Mouse (Mus musculus) myocyte (in vitro differentiated cells): ENCODE results near the gene Hecw2. TPM values are rescaled to one million over a fixed set of nuclear protein-coding genes. Genes with fewer than 3 reads are reported as not detected.

Source experiments
- H3K27me3 ChIP-seq: one replicate; pipeline ENCODE4 v1.6.1; 2011; ENCODE audit not compliant: control insufficient read depth, insufficient read depth, insufficient read length
- H3K36me3 ChIP-seq: one replicate; pipeline ENCODE4 v1.6.1; 2011; ENCODE audit not compliant: control insufficient read depth, insufficient read depth
- H3K4me2 ChIP-seq: one replicate; pipeline ENCODE4 v1.6.1; 2011; ENCODE audit warnings: low read depth, control low read depth
- H3K4me3 ChIP-seq: one replicate; pipeline ENCODE4 v1.5.1; 2011; ENCODE audit warnings: mild to moderate bottlenecking, control low read depth, moderate library complexity
- H3K79me2 ChIP-seq: one replicate; pipeline ENCODE4 v1.6.1; 2011; ENCODE audit not compliant: control insufficient read depth, insufficient read depth
- H3ac ChIP-seq: one replicate; pipeline ENCODE4 v1.6.1; 2011; ENCODE audit not compliant: control insufficient read depth, insufficient read length
- CEBPB ChIP-seq: IDR thresholded peaks from 2 replicates; pipeline ENCODE4 v1.6.1; 2011; ENCODE audit warnings: mild to moderate bottlenecking, moderate library complexity; ENCODE audit not compliant: poor library complexity, insufficient read depth, severe bottlenecking
- E2F4 ChIP-seq: IDR thresholded peaks from one replicate; pipeline ENCODE4 v1.6.1; 2011; ENCODE audit warnings: mild to moderate bottlenecking, control low read depth, moderate library complexity; ENCODE audit not compliant: insufficient read depth
- MAX ChIP-seq: IDR thresholded peaks from one replicate; pipeline ENCODE4 v1.6.1; 2011; ENCODE audit warnings: low read depth, mild to moderate bottlenecking, control low read depth
- MYOD1 ChIP-seq, 3 experiments: IDR thresholded peaks; one replicate each; pipeline ENCODE4 v1.6.1; 2011; ENCODE audit warnings: control low read depth in 2 of 3, low read depth in 2 of 3, mild to moderate bottlenecking in 2 of 3, moderate library complexity in 1 of 3; ENCODE audit not compliant: insufficient read length in 2 of 3, control insufficient read depth in 1 of 3
- MYOG ChIP-seq, 3 experiments: IDR thresholded peaks; one replicate each; pipeline ENCODE4 v1.6.1; 2011; ENCODE audit warnings: control low read depth in 2 of 3, low read depth in 2 of 3, mild to moderate bottlenecking in 2 of 3; ENCODE audit not compliant: insufficient read length in 2 of 3, control insufficient read depth in 1 of 3, insufficient read depth in 1 of 3
- POLR2A ChIP-seq: IDR thresholded peaks from one replicate; pipeline ENCODE4 v1.6.1; 2011; ENCODE audit warnings: low read depth, mild to moderate bottlenecking, control low read depth, moderate library complexity; ENCODE audit not compliant: insufficient read length
- POLR2AphosphoS2 ChIP-seq: IDR thresholded peaks from one replicate; pipeline ENCODE4 v1.6.1; 2011; ENCODE audit warnings: low read depth, control low read depth; ENCODE audit not compliant: insufficient read length
- REST ChIP-seq: IDR thresholded peaks from one replicate; pipeline ENCODE4 v1.6.1; 2011; ENCODE audit warnings: mild to moderate bottlenecking, control low read depth, moderate library complexity; ENCODE audit not compliant: insufficient read depth, insufficient read length
- SRF ChIP-seq: IDR thresholded peaks from one replicate; pipeline ENCODE4 v1.6.1; 2011; ENCODE audit warnings: low read depth; ENCODE audit not compliant: control insufficient read depth, insufficient read length
- TCF12 ChIP-seq: IDR thresholded peaks from one replicate; pipeline ENCODE4 v1.6.1; 2011; ENCODE audit warnings: mild to moderate bottlenecking, control low read depth; ENCODE audit not compliant: poor library complexity, insufficient read depth, severe bottlenecking
- TCF3 ChIP-seq: IDR thresholded peaks from one replicate; pipeline ENCODE4 v1.6.1; 2011; ENCODE audit warnings: low read depth, control low read depth; ENCODE audit not compliant: insufficient read length
- USF1 ChIP-seq: IDR thresholded peaks from one replicate; pipeline ENCODE4 v1.6.1; 2011; ENCODE audit warnings: low read depth, mild to moderate bottlenecking, control low read depth, moderate library complexity
- polyA plus RNA-seq: library from polyadenylated mRNA; unstranded; fragments of >200 nt; fragmentation: generic; extraction: Trizol; gene quantifications from one replicate; pipeline ENCODE4 v1.2.1, GENCODE M21; 2012; ENCODE audit warnings: missing spikeins

Gene Hecw2
- polyA plus RNA-seq, 1 experiment: 4.6 TPM

DNA sequence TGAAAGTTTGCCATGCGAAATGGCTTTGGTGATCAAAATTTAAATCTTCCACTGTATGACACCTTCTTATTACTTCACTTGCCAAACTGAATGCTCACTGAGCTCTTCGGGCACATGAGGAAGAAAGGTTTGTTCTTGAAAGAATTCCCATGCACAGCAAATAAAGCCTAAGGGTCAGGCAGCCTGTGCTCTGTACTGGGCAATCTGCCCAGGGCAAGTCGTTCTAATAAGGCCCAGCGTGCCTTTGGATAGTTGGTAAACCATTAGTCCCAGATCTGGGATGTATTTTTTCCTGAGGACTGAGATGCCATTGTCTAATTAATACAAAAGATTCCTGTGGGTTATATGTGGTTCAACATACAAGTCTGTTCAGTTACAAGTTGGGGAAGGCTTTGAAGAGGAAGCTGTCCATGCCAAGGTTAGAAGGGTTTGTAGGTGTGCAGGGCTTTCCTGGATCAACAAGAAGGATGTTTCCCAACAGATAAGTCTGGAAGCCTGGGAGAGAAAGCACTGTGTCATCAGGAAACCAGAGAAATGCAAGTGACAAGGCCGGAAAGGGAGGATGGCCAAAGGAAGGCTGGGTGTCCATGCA, 374.8 kb downstream of the Hecw2 start:
- TF ChIP-seq E2F4: no peak
- TF ChIP-seq TCF3: no peak
- TF ChIP-seq TCF12: no peak
- no peak for TF ChIP-seq POLR2AphosphoS2
- TF ChIP-seq MYOD1 (IDR thresholded peaks at IDR 0.05; ENCODE audit: control insufficient read depth in 1 of 3, insufficient read length in 2 of 3, low read depth in 2 of 3): no peak
- TF ChIP-seq USF1: no peak
- TF ChIP-seq MAX: no peak
- no peak for TF ChIP-seq POLR2A
- TF ChIP-seq REST: no peak
- no peak for TF ChIP-seq CEBPB
- no peak for TF ChIP-seq SRF
- TF ChIP-seq MYOG (IDR thresholded peaks at IDR 0.05; ENCODE audit: control insufficient read depth in 1 of 3, insufficient read depth in 1 of 3, insufficient read length in 2 of 3, low read depth in 2 of 3): no peak
- Histone ChIP-seq H3K79me2 (no peaks in the 10 kb centered on the region), H3K4me3 (no peak overlapping the region), H3K27me3 (no peaks in the 10 kb centered on the region), H3ac (no peak overlapping the region), H3K4me2 (no peak overlapping the region), H3K36me3 (no peaks in the 10 kb centered on the region)

DNA sequence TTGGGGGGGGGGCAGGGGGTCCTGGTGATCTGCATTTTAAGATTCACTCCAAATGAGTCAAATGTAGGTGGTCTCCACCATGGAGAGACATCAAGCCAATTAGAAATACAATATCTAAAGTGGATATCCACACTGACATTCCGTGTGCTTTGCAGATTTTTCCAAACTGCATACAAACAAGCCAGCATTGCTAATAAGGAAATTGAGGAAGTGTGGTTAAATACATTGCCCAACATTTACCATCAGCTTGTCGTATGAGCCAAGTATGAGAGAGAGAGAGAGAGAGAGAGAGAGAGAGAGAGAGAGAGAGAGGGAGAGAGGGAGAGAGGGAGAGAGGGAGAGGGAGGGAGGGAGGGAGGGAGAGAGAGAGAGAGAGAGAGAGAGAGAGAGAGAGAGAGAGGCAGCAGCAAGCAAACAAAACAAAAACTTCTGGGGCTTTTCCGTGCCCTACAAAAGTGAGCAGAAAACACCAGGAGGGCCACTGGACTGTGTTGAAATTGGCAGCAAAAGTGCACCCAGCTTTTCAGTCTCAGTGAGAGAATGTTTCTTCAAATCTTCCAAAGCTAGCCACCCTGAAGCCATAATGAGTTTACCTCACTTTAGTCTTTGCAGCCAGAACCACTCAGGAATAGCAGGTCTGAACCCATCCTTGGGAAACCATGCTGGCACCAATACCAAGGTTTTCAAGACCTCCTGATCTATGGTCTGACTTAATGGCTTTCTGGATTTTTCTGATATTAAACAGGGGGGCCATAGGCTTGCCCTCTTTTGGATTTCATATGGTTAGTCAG, 376.7 kb downstream of the Hecw2 start:
- no peak overlapping the region for H3ac ChIP-seq
- H3K4me2 ChIP-seq: no peak overlapping the region
- H3K79me2 ChIP-seq: no peaks in the 10 kb centered on the region
- H3K4me3 ChIP-seq: no peak overlapping the region
- H3K27me3 ChIP-seq: no peaks in the 10 kb centered on the region
- H3K36me3 ChIP-seq: no peaks in the 10 kb centered on the region
- TF ChIP-seq SRF (no peak), TCF3 (no peak), POLR2AphosphoS2 (no peak), MYOG (IDR thresholded peaks at IDR 0.05; ENCODE audit: control insufficient read depth in 1 of 3, insufficient read depth in 1 of 3, insufficient read length in 2 of 3, low read depth in 2 of 3) (no peak), POLR2A (no peak), REST (no peak), TCF12 (no peak), CEBPB (no peak), MYOD1 (IDR thresholded peaks at IDR 0.05; ENCODE audit: control insufficient read depth in 1 of 3, insufficient read length in 2 of 3, low read depth in 2 of 3) (no peak), USF1 (no peak)

DNA sequence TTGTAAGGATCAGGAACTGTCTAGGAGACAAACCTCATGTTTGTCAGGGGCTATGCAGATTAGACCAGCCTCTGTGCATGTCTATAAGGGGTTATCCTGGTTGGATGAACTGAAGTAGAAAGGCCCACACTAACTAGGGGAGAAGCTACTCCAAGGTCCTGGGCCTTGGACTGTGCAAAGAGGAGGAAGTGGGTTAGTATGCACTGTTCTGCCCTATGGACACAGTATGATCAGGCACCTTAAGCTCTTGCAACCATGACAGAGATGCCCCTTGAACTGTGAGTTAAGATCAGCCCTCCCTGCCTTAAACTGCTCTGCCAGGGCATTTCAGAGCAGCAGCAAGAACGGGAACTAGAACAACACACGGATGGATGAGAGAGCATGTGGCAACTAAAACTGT, 378.6 kb downstream of the Hecw2 start:
- Histone ChIP-seq H3ac (no peak overlapping the region), H3K79me2 (no peaks in the 10 kb centered on the region), H3K36me3 (no peaks in the 10 kb centered on the region), H3K4me2 (no peak overlapping the region), H3K27me3 (no peaks in the 10 kb centered on the region), H3K4me3 (no peak overlapping the region)
- TF ChIP-seq TCF12: no peak
- no peak for TF ChIP-seq MAX
- TF ChIP-seq CEBPB: no peak
- no peak for TF ChIP-seq POLR2AphosphoS2
- TF ChIP-seq TCF3: no peak
- TF ChIP-seq MYOG (IDR thresholded peaks at IDR 0.05; ENCODE audit: control insufficient read depth in 1 of 3, insufficient read depth in 1 of 3, insufficient read length in 2 of 3, low read depth in 2 of 3): no peak
- TF ChIP-seq SRF: no peak
- no peak for TF ChIP-seq REST
- no peak for TF ChIP-seq USF1
- TF ChIP-seq MYOD1 (IDR thresholded peaks at IDR 0.05; ENCODE audit: control insufficient read depth in 1 of 3, insufficient read length in 2 of 3, low read depth in 2 of 3): no peak
- no peak for TF ChIP-seq E2F4
- TF ChIP-seq POLR2A: no peak

- peak overlapping the region; percentile 19 for H3K4me2 ChIP-seq
- TF ChIP-seq SRF: no peak
- no peak for TF ChIP-seq REST
- no peak for TF ChIP-seq USF1
- no peak for TF ChIP-seq MAX
- no peak for TF ChIP-seq POLR2AphosphoS2
- no peak for TF ChIP-seq E2F4
- TF ChIP-seq POLR2A: no peak
- no peak for TF ChIP-seq TCF3
- TF ChIP-seq TCF12: peak; percentile 13
- TF ChIP-seq MYOG (IDR thresholded peaks at IDR 0.05; ENCODE audit: control insufficient read depth in 1 of 3, insufficient read depth in 1 of 3, insufficient read length in 2 of 3, low read depth in 2 of 3): peak; percentile 7 to 69 (median 45)
- peak in 2 of 3 experiments; percentile 6 to 37 for TF ChIP-seq MYOD1 (IDR thresholded peaks at IDR 0.05; ENCODE audit: control insufficient read depth in 1 of 3, insufficient read length in 2 of 3, low read depth in 2 of 3)
- no peak for TF ChIP-seq CEBPB
- no peaks in the 10 kb centered on the region for H3K79me2 ChIP-seq
- H3K27me3 ChIP-seq: no peaks in the 10 kb centered on the region
- H3K4me3 ChIP-seq: no peak overlapping the region
- no peak overlapping the region for H3ac ChIP-seq
- H3K36me3 ChIP-seq: no peaks in the 10 kb centered on the region
Measured at GRCm38 (mm10) chr1:53814077-53814705, 380.8 kb downstream of the Hecw2 start.
